Mouse (Mus musculus): ENCODE measurements around the gene Selenow. TPM values are rescaled to one million over a fixed set of nuclear protein-coding genes. Genes with fewer than 3 reads are reported as not detected.
"Not testable (repeated sequence)": the region's sequence is repeated elsewhere in the genome, so short reads cannot be mapped to it uniquely, and the experiment has no call there.

The Selenow gene
- polyA plus RNA-seq, 1 experiment from 2014 or later: 864 TPM

- H3K4me3 ChIP-seq; DNase-seq (ENCODE audit: low spot score); H3K27me3 ChIP-seq (ENCODE audit: low read depth, poor library complexity, severe bottlenecking); H3K9me3 ChIP-seq (replicated peaks); H3K27ac ChIP-seq (replicated peaks): not testable (repeated sequence)
- 90% methylated on average over 4 of the region's 4 CpGs for WGBS
- peaks cover 17% of the 10 kb centered on the region for H3K4me1 ChIP-seq
- peaks cover 48% of the 10 kb centered on the region for H3K36me3 ChIP-seq
These were observed 6.5 kb downstream of the Selenow start for GRCm38 (mm10) chr7:15915695-15916094.

- WGBS: 87% methylated on average over 2 of the region's 2 CpGs
- no peaks in the 10 kb centered on the region; the same call in 1 of the 2 replicates for H3K9me3 ChIP-seq (replicated peaks)
- H3K4me3 ChIP-seq: no peak overlapping the region
- peaks cover 8% of the 10 kb centered on the region for H3K4me1 ChIP-seq
- no peaks in the 10 kb centered on the region for H3K27me3 ChIP-seq (ENCODE audit: low read depth, poor library complexity, severe bottlenecking)
- DNase-seq (ENCODE audit: low spot score): no peak
- H3K36me3 ChIP-seq: peaks cover 38% of the 10 kb centered on the region
- no peak overlapping the region for H3K27ac ChIP-seq (replicated peaks)
These were observed 7.5 kb downstream of the Selenow start for GRCm38 (mm10) chr7:15914751-15915150.

GRCm38 (mm10) chr7:15914252-15914651 is 8.0 kb downstream of the Selenow start:
- Histone ChIP-seq H3K27me3 (ENCODE audit: low read depth, poor library complexity, severe bottlenecking) (no peaks in the 10 kb centered on the region), H3K36me3 (peaks cover 33% of the 10 kb centered on the region), H3K9me3 (replicated peaks) (no peaks in the 10 kb centered on the region), H3K4me3 (no peak overlapping the region), H3K4me1 (peaks cover 7% of the 10 kb centered on the region), H3K27ac (replicated peaks) (no peak overlapping the region)
- WGBS: 55% methylated on average over 2 of the region's 2 CpGs
- DNase-seq (ENCODE audit: low spot score): peak; percentile 48

GRCm38 (mm10) chr7:15912183-15912582 is 10.0 kb downstream of the Selenow start:
- H3K36me3 ChIP-seq: peaks cover 12% of the 10 kb centered on the region
- peak; percentile 90 for DNase-seq (ENCODE audit: low spot score)
- H3K9me3 ChIP-seq (replicated peaks): no peaks in the 10 kb centered on the region
- H3K27me3 ChIP-seq (ENCODE audit: low read depth, poor library complexity, severe bottlenecking): no peaks in the 10 kb centered on the region
- H3K27ac ChIP-seq (replicated peaks): peak overlapping the region; percentile 38; the same call in 1 of the 2 replicates
- H3K4me3 ChIP-seq: no peak overlapping the region
- WGBS: 0% methylated on average over 4 of the region's 4 CpGs
- peaks cover 7% of the 10 kb centered on the region for H3K4me1 ChIP-seq

GRCm38 (mm10) chr7:15910521-15910920 is 11.7 kb downstream of the Selenow start:
- Histone ChIP-seq H3K27me3 (ENCODE audit: low read depth, poor library complexity, severe bottlenecking) (no peaks in the 10 kb centered on the region), H3K27ac (replicated peaks) (no peak overlapping the region), H3K36me3 (no peaks in the 10 kb centered on the region), H3K4me3 (no peak overlapping the region), H3K4me1 (peaks cover 7% of the 10 kb centered on the region), H3K9me3 (replicated peaks) (no peaks in the 10 kb centered on the region)
- no peak for DNase-seq (ENCODE audit: low spot score)
- WGBS: 87% methylated on average over 5 of the region's 5 CpGs

- H3K27ac ChIP-seq (replicated peaks): no peak overlapping the region
- H3K4me3 ChIP-seq: no peak overlapping the region
- no peaks in the 10 kb centered on the region for H3K27me3 ChIP-seq (ENCODE audit: low read depth, poor library complexity, severe bottlenecking)
- 82% methylated on average over 8 of the region's 8 CpGs for WGBS
- DNase-seq (ENCODE audit: low spot score): no peak
- H3K36me3 ChIP-seq: no peaks in the 10 kb centered on the region
- H3K9me3 ChIP-seq (replicated peaks): no peaks in the 10 kb centered on the region
- H3K4me1 ChIP-seq: peaks cover 7% of the 10 kb centered on the region
These were observed 14.1 kb downstream of the Selenow start for GRCm38 (mm10) chr7:15907971-15908590.

GRCm38 (mm10) chr7:15906602-15907001 is 15.6 kb downstream of the Selenow start:
- H3K27ac ChIP-seq (replicated peaks): no peak overlapping the region
- 88% methylated on average over 1 of the region's 1 CpGs for WGBS
- no peaks in the 10 kb centered on the region for H3K27me3 ChIP-seq (ENCODE audit: low read depth, poor library complexity, severe bottlenecking)
- no peak for DNase-seq (ENCODE audit: low spot score)
- H3K36me3 ChIP-seq: no peaks in the 10 kb centered on the region
- no peaks in the 10 kb centered on the region for H3K4me1 ChIP-seq
- H3K4me3 ChIP-seq: no peak overlapping the region
- H3K9me3 ChIP-seq (replicated peaks): no peaks in the 10 kb centered on the region

GRCm38 (mm10) chr7:15905861-15906260 is 16.3 kb downstream of the Selenow start:
- DNase-seq (ENCODE audit: low spot score): no peak
- no peaks in the 10 kb centered on the region for H3K27me3 ChIP-seq (ENCODE audit: low read depth, poor library complexity, severe bottlenecking)
- H3K4me1 ChIP-seq: no peaks in the 10 kb centered on the region
- H3K36me3 ChIP-seq: no peaks in the 10 kb centered on the region
- H3K9me3 ChIP-seq (replicated peaks): no peaks in the 10 kb centered on the region
- no peak overlapping the region for H3K4me3 ChIP-seq
- H3K27ac ChIP-seq (replicated peaks): no peak overlapping the region
- 54% methylated on average over 7 of the region's 7 CpGs for WGBS

GRCm38 (mm10) chr7:15901366-15902048 is 20.7 kb downstream of the Selenow start:
- Histone ChIP-seq H3K4me1 (no peaks in the 10 kb centered on the region), H3K27me3 (ENCODE audit: low read depth, poor library complexity, severe bottlenecking) (no peaks in the 10 kb centered on the region), H3K4me3 (no peak overlapping the region), H3K36me3 (no peaks in the 10 kb centered on the region), H3K27ac (replicated peaks) (no peak overlapping the region), H3K9me3 (replicated peaks) (no peaks in the 10 kb centered on the region)
- WGBS: 78% methylated on average over 9 of the region's 9 CpGs
- no peak for DNase-seq (ENCODE audit: low spot score)

GRCm38 (mm10) chr7:15894251-15894650 is 28.0 kb downstream of the Selenow start:
- Histone ChIP-seq H3K27me3 (ENCODE audit: low read depth, poor library complexity, severe bottlenecking) (no peaks in the 10 kb centered on the region), H3K36me3 (no peaks in the 10 kb centered on the region), H3K4me1 (no peaks in the 10 kb centered on the region), H3K4me3 (no peak overlapping the region), H3K27ac (replicated peaks) (no peak overlapping the region), H3K9me3 (replicated peaks) (no peaks in the 10 kb centered on the region)
- no peak for DNase-seq (ENCODE audit: low spot score)
- 81% methylated on average over 1 of the region's 1 CpGs for WGBS

- Histone ChIP-seq H3K4me3 (no peak overlapping the region), H3K36me3 (no peaks in the 10 kb centered on the region)
- 88% methylated on average over 2 of the region's 2 CpGs for WGBS
These were observed 38.1 kb downstream of the Selenow start for GRCm38 (mm10) chr7:15884127-15884526.

GRCm38 (mm10) chr7:15882317-15882716 is 39.9 kb downstream of the Selenow start, which contains the start of gene Crxos:
Gene Crxos, plus strand, starts transcription at chr7:15882617.
- H3K27ac ChIP-seq (replicated peaks): peak within 1 kb of the TSS; percentile 74
- no peaks in the 10 kb centered on the region for H3K9me3 ChIP-seq (replicated peaks)
- 89% methylated on average over 2 of the region's 2 CpGs for WGBS
- no peaks in the 10 kb centered on the region for H3K27me3 ChIP-seq (ENCODE audit: low read depth, poor library complexity, severe bottlenecking)
- H3K4me1 ChIP-seq: peaks cover 30% of the 10 kb centered on the region
- H3K36me3 ChIP-seq: no peaks in the 10 kb centered on the region
- H3K4me3 ChIP-seq: peak within 1 kb of the TSS; percentile 18; the same call in 1 of the 2 replicates
- DNase-seq (ENCODE audit: low spot score): no peak

More at GRCm38 (mm10) chr7:15884127-15884526, 38.1 kb downstream of the Selenow start:
- Histone ChIP-seq H3K4me1 (peaks cover 30% of the 10 kb centered on the region), H3K27me3 (ENCODE audit: low read depth, poor library complexity, severe bottlenecking) (no peaks in the 10 kb centered on the region), H3K27ac (replicated peaks) (no peak overlapping the region), H3K9me3 (replicated peaks) (no peaks in the 10 kb centered on the region)
- DNase-seq (ENCODE audit: low spot score): no peak

GRCm38 (mm10) chr7:15881831-15882230 is 40.4 kb downstream of the Selenow start:
- WGBS: 47% methylated on average over 3 of the region's 3 CpGs
- H3K27ac ChIP-seq (replicated peaks): peak overlapping the region; percentile 74; the same call in 1 of the 2 replicates
- H3K4me3 ChIP-seq: 0 out of 2 replicates have a peak overlapping the region, but pooled peaks have one; percentile 18
- H3K36me3 ChIP-seq: no peaks in the 10 kb centered on the region
- peaks cover 30% of the 10 kb centered on the region for H3K4me1 ChIP-seq
- H3K27me3 ChIP-seq (ENCODE audit: low read depth, poor library complexity, severe bottlenecking): no peaks in the 10 kb centered on the region
- no peaks in the 10 kb centered on the region for H3K9me3 ChIP-seq (replicated peaks)
- no peak for DNase-seq (ENCODE audit: low spot score)
